ENCODE assay signal across 29 mouse cellular contexts in genomic region chr15:9279596-9279995, GRCm38 (mm10). TPM values are rescaled to one million over a fixed set of nuclear protein-coding genes. Genes with fewer than 3 reads are reported as not detected.
"Had no signal": no experiment of that assay in that cellular context is flagged by ENCODE, and none has a peak within 500 bp of the region (broad histone marks: within the 10 kb centered on the region; RNA-seq: fewer than 3 reads in every experiment).

No protein-coding gene starts in this region.

- H3K4me2 ChIP-seq: hindbrain, embryonic 15.5 days; intestine, embryonic 15.5 days; liver, embryonic 12.5 days; liver, embryonic 15.5 days; lung, embryonic 14.5 days; midbrain, embryonic 12.5 days; midbrain, embryonic 15.5 days; neural tube, embryonic 12.5 days; neural tube, embryonic 15.5 days had no signal

- H3K9ac ChIP-seq: hindbrain, embryonic 15.5 days; intestine, embryonic 15.5 days; liver, embryonic 12.5 days; liver, embryonic 15.5 days; lung, embryonic 14.5 days; midbrain, embryonic 12.5 days; midbrain, embryonic 15.5 days; neural tube, embryonic 12.5 days; neural tube, embryonic 15.5 days had no signal

- ATAC-seq: intestine, embryonic 15.5 days; liver, embryonic 12.5 days; lung, postnatal 0 days; midbrain, embryonic 15.5 days had no signal

- H3K4me1 ChIP-seq: hindbrain, embryonic 15.5 days; intestine, embryonic 15.5 days; liver, embryonic 12.5 days; liver, embryonic 15.5 days; midbrain, embryonic 12.5 days; midbrain, embryonic 15.5 days; neural tube, embryonic 12.5 days; neural tube, embryonic 15.5 days had no signal

- H3K36me3 ChIP-seq: hindbrain, embryonic 15.5 days; intestine, embryonic 15.5 days; liver, embryonic 12.5 days; liver, embryonic 15.5 days; midbrain, embryonic 12.5 days; midbrain, embryonic 15.5 days; neural tube, embryonic 12.5 days; neural tube, embryonic 15.5 days had no signal

- DNase-seq: layer of hippocampus, postnatal 36 days; lung, embryonic 14.5 days; right cerebral cortex, adult 18-20 months; right cerebral cortex, postnatal 14 days; right cerebral cortex, postnatal 4 days; thymus, adult 2 months; thymus, postnatal 14 days; thymus, postnatal 4 days had no signal

- H3K27me3 ChIP-seq: hindbrain, embryonic 15.5 days; intestine, embryonic 15.5 days; liver, embryonic 12.5 days; liver, embryonic 15.5 days; midbrain, embryonic 12.5 days; midbrain, embryonic 15.5 days; neural tube, embryonic 12.5 days; neural tube, embryonic 15.5 days had no signal

- H3K9me3 ChIP-seq: hindbrain, embryonic 15.5 days; intestine, embryonic 15.5 days; liver, embryonic 12.5 days; liver, embryonic 15.5 days; midbrain, embryonic 12.5 days; midbrain, embryonic 15.5 days; neural tube, embryonic 12.5 days; neural tube, embryonic 15.5 days had no signal

- H3K4me3 ChIP-seq: hindbrain, embryonic 15.5 days; intestine, embryonic 15.5 days; left cerebral cortex, adult 2 months; liver, embryonic 12.5 days; liver, embryonic 15.5 days; midbrain, embryonic 12.5 days; midbrain, embryonic 15.5 days; neural tube, embryonic 12.5 days; neural tube, embryonic 15.5 days had no signal

- H3K27ac ChIP-seq: hindbrain, embryonic 15.5 days; intestine, embryonic 15.5 days; kidney, postnatal 0 days; left cerebral cortex, adult 2 months; liver, embryonic 12.5 days; liver, embryonic 15.5 days; macrophage; midbrain, embryonic 12.5 days; midbrain, embryonic 15.5 days; neural tube, embryonic 12.5 days; neural tube, embryonic 15.5 days; stomach, postnatal 0 days had no signal

RNA-seq across cellular contexts. Expression of gene Ugt3a1, which starts 2.9 kb away (rescaled TPM):
- total RNA-seq: layer of hippocampus, adult 8-10 months; layer of hippocampus, postnatal 10 days; layer of hippocampus, postnatal 36 days; left cerebral cortex, adult 2 months; left cerebral cortex, postnatal 10 days; left cerebral cortex, postnatal 36 days; megakaryocyte, adult 5-6 weeks had no signal
- polyA plus RNA-seq: hindbrain, embryonic 15.5 days; intestine, embryonic 15.5 days; limb, embryonic 11.5 days; limb, embryonic 14.5 days; lung, embryonic 14.5 days; lung, postnatal 0 days; macrophage; midbrain, embryonic 12.5 days; midbrain, embryonic 15.5 days; neural tube, embryonic 12.5 days; neural tube, embryonic 15.5 days; stomach, embryonic 14.5 days; stomach, postnatal 0 days had no signal

RNA-seq across cellular contexts. Expression of gene Ugt3a2, which starts 55.8 kb away (rescaled TPM):
- total RNA-seq: layer of hippocampus, adult 8-10 months; layer of hippocampus, postnatal 10 days; layer of hippocampus, postnatal 36 days; left cerebral cortex, adult 2 months; left cerebral cortex, postnatal 10 days; left cerebral cortex, postnatal 36 days; megakaryocyte, adult 5-6 weeks had no signal
- polyA plus RNA-seq: hindbrain, embryonic 15.5 days; intestine, embryonic 15.5 days; limb, embryonic 11.5 days; limb, embryonic 14.5 days; lung, embryonic 14.5 days; lung, postnatal 0 days; macrophage; midbrain, embryonic 12.5 days; midbrain, embryonic 15.5 days; neural tube, embryonic 12.5 days; neural tube, embryonic 15.5 days; stomach, embryonic 14.5 days had no signal
